Mouse (Mus musculus) lung, postnatal 0 days (tissue): ENCODE results near the gene Hs3st6.

Experiments used
- CTCF ChIP-seq: IDR thresholded peaks from 2 replicates; pipeline ENCODE4 v1.5.1; 2016; ENCODE audit warnings: antibody characterized with exemption, mild to moderate bottlenecking
- EP300 ChIP-seq: IDR thresholded peaks from 2 replicates; pipeline ENCODE4 v1.6.1; 2016; ENCODE audit warnings: antibody characterized with exemption, mild to moderate bottlenecking, control low read depth

- TF ChIP-seq CTCF: no peak
- TF ChIP-seq EP300: no peak
Measured at GRCm38 (mm10) chr17:24794791-24795190, 42.0 kb downstream of the Hs3st6 start.
